Mouse (Mus musculus): Measurements from ENCODE around the gene Olfr96.

Gene Olfr96

GRCm38 (mm10) chr17:37270702-37271092, 50.8 kb downstream of the Olfr96 start:
- DNase-seq (ENCODE audit: low spot score in 2 of 2), result peak; percentile 38 to 63

GRCm38 (mm10) chr17:37275626-37276248, 55.8 kb downstream of the Olfr96 start:
- no peak for DNase-seq (ENCODE audit: low spot score in 2 of 2)

Data from urinary bladder, postnatal 36 days (tissue).